ENCODE assay signal across 8 mouse cellular contexts in genomic region chr4:122996618-122997381, GRCm38 (mm10). TPM values are rescaled to one million over a fixed set of nuclear protein-coding genes. Genes with fewer than 3 reads are reported as not detected.
DNase-seq lines count a peak whose midpoint lies in the region; ATAC-seq and TF ChIP-seq lines count a peak whose summit lies in the region.

No protein-coding gene starts in this region.

- under 1% methylated on average over 47 of the region's 47 CpGs for WGBS in embryonic facial prominence, embryonic 11.5 days
- WGBS in hindbrain, embryonic 14.5 days, result 0% methylated on average over 43 of the region's 47 CpGs
- 1% methylated on average over 43 of the region's 47 CpGs for WGBS in liver, postnatal 0 days (ENCODE audit: insufficient replicate concordance)
- under 1% methylated on average over 47 of the region's 47 CpGs for WGBS in neural tube, embryonic 13.5 days

- no peak for TF ChIP-seq CTCF in C2C12 (IDR thresholded peaks at IDR 0.05; ENCODE audit: control insufficient read depth, insufficient read depth, insufficient read length)
- TF ChIP-seq CTCF in liver, postnatal 0 days (IDR thresholded peaks at IDR 0.05; ENCODE audit: low read depth), result no peak

- H3K79me3 ChIP-seq in C2C12 (ENCODE audit: low read depth), result peaks cover 2% of the 10 kb centered on the region

- peak; percentile 32 to 60 for DNase-seq in cerebellum, postnatal 4 days (ENCODE audit: low spot score in 2 of 2)
- no peak for DNase-seq in cerebellum, postnatal 36 days
- peak; percentile 72 for DNase-seq in embryonic facial prominence, embryonic 11.5 days (ENCODE audit: low spot score)
- DNase-seq in hindbrain, embryonic 14.5 days (ENCODE audit: low spot score), result peak; percentile 56
- peak; percentile 48 for DNase-seq in liver, postnatal 0 days
- no peak for DNase-seq in Muller cell, postnatal 12 days (ENCODE audit: inconsistent ontology term)

- peak overlapping the region; percentile 34 for H3K4me3 ChIP-seq in C2C12 (ENCODE audit: insufficient read depth, poor library complexity, severe bottlenecking)
- H3K4me3 ChIP-seq in embryonic facial prominence, embryonic 11.5 days (ENCODE audit: low read depth, low read length), result peak overlapping the region; percentile 82
- H3K4me3 ChIP-seq in hindbrain, embryonic 14.5 days (replicated peaks; ENCODE audit: low read length), result peak overlapping the region; percentile 89
- H3K4me3 ChIP-seq in liver, postnatal 0 days (ENCODE audit: low read depth, low read length), result peak overlapping the region; percentile 59
- peak overlapping the region; percentile 92 for H3K4me3 ChIP-seq in neural tube, embryonic 13.5 days

- H3K9me3 ChIP-seq in embryonic facial prominence, embryonic 11.5 days (replicated peaks; ENCODE audit: control insufficient read depth, low read length), result no peaks in the 10 kb centered on the region
- no peaks in the 10 kb centered on the region for H3K9me3 ChIP-seq in hindbrain, embryonic 14.5 days (ENCODE audit: control insufficient read depth, low read length)
- no peaks in the 10 kb centered on the region for H3K9me3 ChIP-seq in liver, postnatal 0 days (ENCODE audit: low read length)
- no peaks in the 10 kb centered on the region for H3K9me3 ChIP-seq in neural tube, embryonic 13.5 days

- H3K79me2 ChIP-seq in C2C12 (ENCODE audit: control insufficient read depth, insufficient read depth), result no peaks in the 10 kb centered on the region

- peak overlapping the region; percentile 93 for H3K9ac ChIP-seq in embryonic facial prominence, embryonic 11.5 days (replicated peaks; ENCODE audit: low read length)
- peak overlapping the region; percentile 95 for H3K9ac ChIP-seq in hindbrain, embryonic 14.5 days
- peak overlapping the region; percentile 33 for H3K9ac ChIP-seq in liver, postnatal 0 days (replicated peaks)
- peak overlapping the region; percentile 97 for H3K9ac ChIP-seq in neural tube, embryonic 13.5 days

- no peak for TF ChIP-seq EP300 in liver, postnatal 0 days (IDR thresholded peaks at IDR 0.05; ENCODE audit: low read depth)

- H3K27ac ChIP-seq in embryonic facial prominence, embryonic 11.5 days (replicated peaks; ENCODE audit: low read depth, low read length), result peak overlapping the region; percentile 89
- H3K27ac ChIP-seq in hindbrain, embryonic 14.5 days, result peak overlapping the region; percentile 91
- no peak overlapping the region; the same call in 1 of the 2 replicates for H3K27ac ChIP-seq in liver, postnatal 0 days (ENCODE audit: low read depth)
- peak overlapping the region; percentile 96 for H3K27ac ChIP-seq in neural tube, embryonic 13.5 days (replicated peaks)

- peak overlapping the region; percentile 92 for H3K4me2 ChIP-seq in embryonic facial prominence, embryonic 11.5 days (ENCODE audit: low read depth, low read length)
- H3K4me2 ChIP-seq in hindbrain, embryonic 14.5 days (replicated peaks), result peak overlapping the region; percentile 73
- H3K4me2 ChIP-seq in liver, postnatal 0 days (ENCODE audit: low read depth, low read length), result peak overlapping the region; percentile 95
- H3K4me2 ChIP-seq in neural tube, embryonic 13.5 days, result peak overlapping the region; percentile 84

- H3ac ChIP-seq in C2C12 (ENCODE audit: control insufficient read depth, insufficient read length, low read depth), result peak overlapping the region; percentile 81

- no peaks in the 10 kb centered on the region for H3K4me1 ChIP-seq in embryonic facial prominence, embryonic 11.5 days (ENCODE audit: control insufficient read depth, insufficient read depth, low read length)
- H3K4me1 ChIP-seq in hindbrain, embryonic 14.5 days (replicated peaks; ENCODE audit: control insufficient read depth, insufficient read depth, low read length), result peaks cover 45% of the 10 kb centered on the region
- H3K4me1 ChIP-seq in liver, postnatal 0 days (ENCODE audit: insufficient read depth), result peaks cover 9% of the 10 kb centered on the region; the same call in 1 of the 2 replicates
- peaks cover 54% of the 10 kb centered on the region for H3K4me1 ChIP-seq in neural tube, embryonic 13.5 days (replicated peaks)

- ATAC-seq in embryonic facial prominence, embryonic 11.5 days (replicated peaks; ENCODE audit: insufficient number of reproducible peaks, low FRiP score, low TSS enrichment, low read depth), result peak; percentile 14; the same call in 1 of the 2 replicates
- ATAC-seq in hindbrain, embryonic 14.5 days (ENCODE audit: low FRiP score), result peak; percentile 5; the same call in 1 of the 2 replicates
- ATAC-seq in liver, postnatal 0 days, result peak; percentile 49
- peak; percentile 3; the same call in 1 of the 2 replicates for ATAC-seq in neural tube, embryonic 13.5 days (ENCODE audit: low read depth)

- no peaks in the 10 kb centered on the region for H3K27me3 ChIP-seq in C2C12 (ENCODE audit: control insufficient read depth, insufficient read depth, insufficient read length)
- H3K27me3 ChIP-seq in embryonic facial prominence, embryonic 11.5 days (ENCODE audit: control insufficient read depth, insufficient read depth, low read length), result no peaks in the 10 kb centered on the region
- no peaks in the 10 kb centered on the region for H3K27me3 ChIP-seq in hindbrain, embryonic 14.5 days (ENCODE audit: control insufficient read depth, insufficient read depth, low read length)
- H3K27me3 ChIP-seq in liver, postnatal 0 days (ENCODE audit: insufficient read depth, low read length), result peaks cover 40% of the 10 kb centered on the region
- H3K27me3 ChIP-seq in neural tube, embryonic 13.5 days, result no peaks in the 10 kb centered on the region

- no peaks in the 10 kb centered on the region for H3K36me3 ChIP-seq in C2C12 (ENCODE audit: control insufficient read depth, insufficient read depth)
- H3K36me3 ChIP-seq in embryonic facial prominence, embryonic 11.5 days (replicated peaks; ENCODE audit: control insufficient read depth, insufficient read depth, low read depth, low read length), result no peaks in the 10 kb centered on the region; the same call in 1 of the 2 replicates
- peaks cover 21% of the 10 kb centered on the region for H3K36me3 ChIP-seq in hindbrain, embryonic 14.5 days (replicated peaks; ENCODE audit: control insufficient read depth, insufficient read depth)
- H3K36me3 ChIP-seq in liver, postnatal 0 days (replicated peaks; ENCODE audit: insufficient read depth, low read length), result no peaks in the 10 kb centered on the region
- H3K36me3 ChIP-seq in neural tube, embryonic 13.5 days, result peaks cover 20% of the 10 kb centered on the region

TF ChIP-seq in C2C12, 6 proteins besides CTCF, POLR2A, EP300 and RAD21:
- TF ChIP-seq USF1 (IDR thresholded peaks at IDR 0.05; ENCODE audit: low read depth), result no peak
- no peak for TF ChIP-seq MYOG (IDR thresholded peaks at IDR 0.05; ENCODE audit: control insufficient read depth, extremely low read depth, insufficient read length)
- TF ChIP-seq CEBPB (IDR thresholded peaks at IDR 0.05; ENCODE audit: low read depth), result no peak
- TF ChIP-seq MAX (IDR thresholded peaks at IDR 0.05), result no peak
- TF ChIP-seq FOSL1 (IDR thresholded peaks at IDR 0.05; ENCODE audit: insufficient read depth, low read length, poor library complexity, severe bottlenecking), result no peak

RNA-seq across cellular contexts. Expression of gene Mycl, which starts 1.3 kb away (rescaled TPM):
- polyA plus RNA-seq in C2C12 (2012; fragmentation: generic; extraction: Trizol), result 11.5 TPM
- 40.0 and 46.3 TPM in 2 replicates for polyA plus RNA-seq in embryonic facial prominence, embryonic 11.5 days (2014; fragmentation: Nextera tagmentation; extraction: Ambion mirVana)
- polyA plus RNA-seq in hindbrain, embryonic 14.5 days (2014; fragmentation: Nextera tagmentation; extraction: Ambion mirVana), result 68.7 and 71.9 TPM in 2 replicates
- 1.2 and 1.5 TPM in 2 replicates for polyA plus RNA-seq in liver, postnatal 0 days (2015; fragmentation: Nextera tagmentation; extraction: Ambion mirVana)
- 59.6 and 61.3 TPM in 2 replicates for polyA plus RNA-seq in neural tube, embryonic 13.5 days (2015; fragmentation: Nextera tagmentation; extraction: Ambion mirVana)

RNA-seq across cellular contexts. Expression of gene Trit1, which starts 19.6 kb away (rescaled TPM):
- polyA plus RNA-seq in C2C12 (2012; fragmentation: generic; extraction: Trizol), result 6.3 TPM
- 21.6 and 21.9 TPM in 2 replicates for polyA plus RNA-seq in embryonic facial prominence, embryonic 11.5 days (2014; fragmentation: Nextera tagmentation; extraction: Ambion mirVana)
- 19.8 and 24.6 TPM in 2 replicates for polyA plus RNA-seq in hindbrain, embryonic 14.5 days (2014; fragmentation: Nextera tagmentation; extraction: Ambion mirVana)
- 7.1 and 7.5 TPM in 2 replicates for polyA plus RNA-seq in liver, postnatal 0 days (2015; fragmentation: Nextera tagmentation; extraction: Ambion mirVana)
- polyA plus RNA-seq in neural tube, embryonic 13.5 days (2015; fragmentation: Nextera tagmentation; extraction: Ambion mirVana), result 23.0 and 27.2 TPM in 2 replicates

RNA-seq across cellular contexts. Expression of gene Mfsd2a, which starts 35.8 kb away (rescaled TPM):
- polyA plus RNA-seq in C2C12 (2012; fragmentation: generic; extraction: Trizol), result 8.9 TPM
- 8.2 and 8.7 TPM in 2 replicates for polyA plus RNA-seq in embryonic facial prominence, embryonic 11.5 days (2014; fragmentation: Nextera tagmentation; extraction: Ambion mirVana)
- polyA plus RNA-seq in hindbrain, embryonic 14.5 days (2014; fragmentation: Nextera tagmentation; extraction: Ambion mirVana), result 27.9 and 28.3 TPM in 2 replicates
- not detected in 2 replicates for polyA plus RNA-seq in liver, postnatal 0 days (2015; fragmentation: Nextera tagmentation; extraction: Ambion mirVana)
- 30.2 and 30.3 TPM in 2 replicates for polyA plus RNA-seq in neural tube, embryonic 13.5 days (2015; fragmentation: Nextera tagmentation; extraction: Ambion mirVana)

Comparison
In these comparisons a context has a peak if more than half of its experiments do, and no peak if none do; other contexts are left out.
1. DNase-seq: peak in cerebellum, postnatal 4 days (2 of 2), embryonic facial prominence, embryonic 11.5 days (single experiment), hindbrain, embryonic 14.5 days (single experiment) and liver, postnatal 0 days (single experiment); none in cerebellum, postnatal 36 days (0 of 2) and Muller cell, postnatal 12 days (single experiment).
2. H3K4me3 ChIP-seq: peak in every context shown above with its lines; median percentile 92 in neural tube, embryonic 13.5 days; 89 in hindbrain, embryonic 14.5 days; 82 in embryonic facial prominence, embryonic 11.5 days; 59 in liver, postnatal 0 days; 34 in C2C12.
3. H3K9ac ChIP-seq: peak in every context shown above with its lines; median percentile 97 in neural tube, embryonic 13.5 days; 95 in hindbrain, embryonic 14.5 days; 93 in embryonic facial prominence, embryonic 11.5 days; 33 in liver, postnatal 0 days.
4. Peak in every context shown above with its lines, with median percentiles within 50 percentile points of each other: ATAC-seq and H3K4me2 ChIP-seq.